Mouse (Mus musculus): ENCODE results near the gene Shkbp1.

The Shkbp1 gene

GRCm38 (mm10) chr7:27332353-27333199, 23.2 kb downstream of the Shkbp1 start:
- DNase-seq: peak; percentile 91

- no peak for DNase-seq
These were observed 24.0 kb downstream of the Shkbp1 start for GRCm38 (mm10) chr7:27331854-27332253.

GRCm38 (mm10) chr7:27331541-27331851, 24.3 kb downstream of the Shkbp1 start:
- DNase-seq: peak; percentile 58

GRCm38 (mm10) chr7:27330709-27331540, 24.9 kb downstream of the Shkbp1 start:
- peak; percentile 98 for DNase-seq

- DNase-seq: no peak
These were observed 25.8 kb downstream of the Shkbp1 start for GRCm38 (mm10) chr7:27329981-27330380.

GRCm38 (mm10) chr7:27329326-27329947, 26.4 kb downstream of the Shkbp1 start:
- DNase-seq: peak; percentile 91

GRCm38 (mm10) chr7:27328648-27329047, 27.2 kb downstream of the Shkbp1 start:
- DNase-seq: peak; percentile 55

- no peak for DNase-seq
These were observed 27.7 kb downstream of the Shkbp1 start for GRCm38 (mm10) chr7:27328161-27328560.

GRCm38 (mm10) chr7:27327500-27327899, 28.3 kb downstream of the Shkbp1 start:
- DNase-seq: no peak

- peak; percentile 67 for DNase-seq
These were observed 29.5 kb downstream of the Shkbp1 start for GRCm38 (mm10) chr7:27326101-27326880.

- DNase-seq: peak; percentile 89
These were observed 30.1 kb downstream of the Shkbp1 start for GRCm38 (mm10) chr7:27325697-27326096.

GRCm38 (mm10) chr7:27324928-27325327, 30.9 kb downstream of the Shkbp1 start:
- DNase-seq: no peak

- DNase-seq: no peak
These were observed 31.7 kb downstream of the Shkbp1 start for GRCm38 (mm10) chr7:27324161-27324560.

GRCm38 (mm10) chr7:27323001-27323400, 32.8 kb downstream of the Shkbp1 start:
- no peak for DNase-seq

- DNase-seq: no peak
These were observed 33.5 kb downstream of the Shkbp1 start for GRCm38 (mm10) chr7:27322291-27322690.

GRCm38 (mm10) chr7:27319411-27319810, 36.4 kb downstream of the Shkbp1 start:
- no peak for DNase-seq

GRCm38 (mm10) chr7:27315958-27316357, 39.9 kb downstream of the Shkbp1 start:
- DNase-seq: no peak

GRCm38 (mm10) chr7:27314393-27314792, 41.4 kb downstream of the Shkbp1 start:
- DNase-seq: no peak

- DNase-seq: no peak
These were observed 44.1 kb downstream of the Shkbp1 start for GRCm38 (mm10) chr7:27311651-27312284.

GRCm38 (mm10) chr7:27310996-27311535, 44.8 kb downstream of the Shkbp1 start:
- DNase-seq: no peak

- DNase-seq: peak; percentile 51
These were observed 45.5 kb downstream of the Shkbp1 start for GRCm38 (mm10) chr7:27310306-27310705.

GRCm38 (mm10) chr7:27309832-27310231, 46.0 kb downstream of the Shkbp1 start:
- no peak for DNase-seq

All from kidney, postnatal 14 days (tissue).